Mouse (Mus musculus) hindbrain, embryonic 10.5 days (tissue): ENCODE results near the gene Rufy4. TPM values are rescaled to one million over a fixed set of nuclear protein-coding genes. Genes with fewer than 3 reads are reported as not detected.
A peak's percentile ranks its signal among the peaks of the same experiment; 100 is the strongest.

Experiments used
- DNase-seq: peaks from one replicate; pipeline ENCODE4 v3.0.0-alpha.2; 2017; ENCODE audit warnings: low spot score
- H3K27ac ChIP-seq: fragments of 300-500 bp; sonication (generic); 2 replicates; pipeline ENCODE4 v1.5.1; 2016; ENCODE audit warnings: mild to moderate bottlenecking, moderate library complexity
- H3K27me3 ChIP-seq: fragments of 300-500 bp; sonication (generic); 2 replicates; pipeline ENCODE4 v1.6.1; 2016; ENCODE audit warnings: mild to moderate bottlenecking; ENCODE audit not compliant: poor library complexity, insufficient read depth, severe bottlenecking
- H3K36me3 ChIP-seq: fragments of 300-500 bp; sonication (generic); 2 replicates; pipeline ENCODE4 v1.6.1; 2016; ENCODE audit warnings: mild to moderate bottlenecking, moderate library complexity
- H3K4me1 ChIP-seq: fragments of 300-500 bp; sonication (generic); replicated peaks from 2 replicates; pipeline ENCODE4 v1.6.1; 2016; ENCODE audit warnings: mild to moderate bottlenecking
- H3K4me3 ChIP-seq: fragments of 300-500 bp; sonication (generic); 2 replicates; pipeline ENCODE4 v1.5.1; 2016; ENCODE audit warnings: mild to moderate bottlenecking, moderate library complexity
- H3K9me3 ChIP-seq: fragments of 300-500 bp; sonication (generic); 2 replicates; pipeline ENCODE4 v1.6.1; 2016; ENCODE audit warnings: mild to moderate bottlenecking, moderate library complexity
- WGBS: fragments of 180-500 bp; shearing (Covaris S2); methylation state at CpG from one replicate; pipeline ENCODE4 v1.1.7; 2016; 5-methylcytosine and 5-hydroxymethylcytosine counted together
- polyA plus RNA-seq: library from polyadenylated mRNA; unstranded; fragments of >200 nt; fragmentation: Nextera tagmentation; extraction: Ambion mirVana; gene quantifications from 2 replicates; pipeline ENCODE4 v1.2.1, GENCODE M21; 2016

The Rufy4 gene
- 0.31 and 0.37 TPM in 2 replicates for polyA plus RNA-seq

DNA sequence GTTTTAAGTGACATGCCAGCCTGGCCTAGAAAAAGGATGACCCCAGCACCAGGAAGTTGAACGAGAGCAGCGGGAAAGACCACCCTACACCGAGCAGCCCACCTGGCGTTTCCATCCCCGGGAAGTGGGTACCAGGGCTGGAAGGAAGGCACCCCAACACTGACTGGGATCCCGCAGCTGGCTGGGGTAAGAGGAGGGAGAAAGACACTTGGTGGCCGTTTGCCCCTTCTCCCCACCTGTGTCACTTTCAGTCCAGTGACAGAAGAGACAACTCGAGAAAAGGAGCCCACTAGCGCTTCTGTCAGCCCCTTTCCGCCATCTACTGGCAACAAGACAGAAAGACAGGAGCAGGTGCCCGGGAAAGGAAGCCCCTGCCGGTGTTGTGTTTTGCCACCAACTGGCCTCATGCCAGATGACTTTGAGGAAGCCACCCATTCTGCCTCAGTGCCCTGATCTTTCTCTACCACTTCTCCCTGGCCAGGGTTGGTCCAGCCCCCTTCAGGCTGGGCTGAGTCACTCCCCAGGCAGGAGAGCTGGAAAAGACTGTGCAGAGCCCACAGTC lies at the start of gene Rufy4:
Gene Rufy4 (plus strand): TSS at position 551 of the 562 bp plus-strand sequence.
- DNase-seq = peak; percentile 80
- peak within 1 kb of the TSS; percentile 87 for H3K27ac ChIP-seq
- no peaks in the 10 kb centered on the region for H3K9me3 ChIP-seq
- peak within 1 kb of the TSS; percentile 68 for H3K4me3 ChIP-seq
- peaks cover 52% of the 10 kb centered on the region for H3K4me1 ChIP-seq
- H3K27me3 ChIP-seq = peaks cover 70% of the 10 kb centered on the region
- no peaks in the 10 kb centered on the region for H3K36me3 ChIP-seq
- under 1% methylated on average over 12 of the region's 12 CpGs for WGBS

DNA sequence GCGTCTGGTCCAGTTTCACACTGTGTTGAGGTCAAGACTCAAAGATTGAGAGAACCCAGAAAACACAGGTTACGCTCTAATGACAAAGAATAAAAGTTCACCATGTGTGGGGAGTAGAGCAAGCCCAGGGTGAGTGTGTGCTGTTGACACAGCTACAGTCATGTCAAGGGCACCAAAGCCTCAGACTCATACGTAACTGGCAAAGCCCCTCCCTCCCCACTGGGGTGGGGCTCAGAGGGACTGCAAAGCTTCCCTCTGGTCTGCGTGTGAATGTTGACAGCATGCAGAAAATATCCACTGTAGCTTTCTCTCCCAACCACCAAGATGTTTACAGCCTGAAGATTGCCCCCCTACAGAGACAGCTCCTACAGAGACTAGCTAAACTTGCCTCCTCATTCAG lies 49.1 kb upstream of the Rufy4 start:
- Histone ChIP-seq H3K36me3 (peaks cover 33% of the 10 kb centered on the region), H3K9me3 (no peaks in the 10 kb centered on the region), H3K27me3 (0 out of 2 replicates have a peak, but pooled peaks cover under 1% of the 10 kb centered on the region), H3K4me1 (peaks cover 3% of the 10 kb centered on the region; the same call in 1 of the 2 replicates), H3K4me3 (no peak overlapping the region), H3K27ac (no peak overlapping the region)
- 86% methylated on average over 4 of the region's 4 CpGs for WGBS
- DNase-seq = no peak

DNA sequence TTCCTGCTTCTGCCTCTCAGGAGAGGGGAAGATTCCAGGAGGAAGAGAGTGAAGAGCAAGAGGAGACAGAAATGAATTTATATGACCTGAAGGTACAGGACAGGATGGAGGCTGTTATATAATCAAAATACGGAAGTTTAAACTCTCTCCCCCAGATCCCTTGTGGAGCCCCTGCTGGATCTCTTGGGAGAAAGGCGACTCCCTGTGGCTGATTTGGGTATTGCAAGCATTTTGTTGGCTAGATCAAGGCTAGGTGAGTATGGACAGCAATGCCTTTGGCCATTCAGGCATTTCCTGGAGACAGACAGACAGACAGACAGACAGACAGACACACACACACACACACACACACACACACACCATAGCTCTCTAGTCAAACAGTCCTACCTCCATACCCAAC lies 48.0 kb upstream of the Rufy4 start:
- peak; percentile 72 for DNase-seq
- Histone ChIP-seq H3K4me3 (no peak overlapping the region), H3K9me3 (no peaks in the 10 kb centered on the region), H3K36me3 (peaks cover 30% of the 10 kb centered on the region), H3K27me3 (peaks cover 3% of the 10 kb centered on the region; the same call in 1 of the 2 replicates), H3K27ac (no peak overlapping the region), H3K4me1 (peaks cover 14% of the 10 kb centered on the region)
- 17% methylated on average over 2 of the region's 2 CpGs for WGBS

DNA sequence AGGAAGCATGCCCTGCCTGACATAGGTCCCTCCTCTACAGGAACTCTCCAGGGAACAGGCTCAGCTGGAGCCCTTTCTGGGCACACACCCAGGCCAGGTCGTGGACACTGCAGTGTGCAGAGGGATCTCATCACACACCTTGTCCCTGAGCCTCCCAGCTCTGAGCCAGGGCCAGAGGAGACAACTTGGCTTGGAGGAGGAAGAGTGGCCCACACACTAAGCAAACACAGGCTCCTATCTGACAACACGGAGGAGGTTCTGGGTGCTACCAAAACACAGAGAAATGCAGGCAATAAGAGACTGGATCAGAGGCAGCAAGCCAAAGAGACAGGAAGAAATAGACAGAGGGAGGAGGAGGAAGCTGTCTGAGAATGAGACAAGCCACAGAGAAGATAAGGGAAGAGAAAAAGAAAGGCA lies 43.8 kb upstream of the Rufy4 start:
- H3K9me3 ChIP-seq = no peaks in the 10 kb centered on the region
- peaks cover 9% of the 10 kb centered on the region; the same call in 1 of the 2 replicates for H3K27me3 ChIP-seq
- DNase-seq = no peak
- peaks cover 50% of the 10 kb centered on the region for H3K4me1 ChIP-seq
- H3K36me3 ChIP-seq = 0 out of 2 replicates have a peak, but pooled peaks cover 7% of the 10 kb centered on the region
- H3K27ac ChIP-seq = peak overlapping the region; percentile 72
- 57% methylated on average over 2 of the region's 2 CpGs for WGBS
- H3K4me3 ChIP-seq = no peak overlapping the region

DNA sequence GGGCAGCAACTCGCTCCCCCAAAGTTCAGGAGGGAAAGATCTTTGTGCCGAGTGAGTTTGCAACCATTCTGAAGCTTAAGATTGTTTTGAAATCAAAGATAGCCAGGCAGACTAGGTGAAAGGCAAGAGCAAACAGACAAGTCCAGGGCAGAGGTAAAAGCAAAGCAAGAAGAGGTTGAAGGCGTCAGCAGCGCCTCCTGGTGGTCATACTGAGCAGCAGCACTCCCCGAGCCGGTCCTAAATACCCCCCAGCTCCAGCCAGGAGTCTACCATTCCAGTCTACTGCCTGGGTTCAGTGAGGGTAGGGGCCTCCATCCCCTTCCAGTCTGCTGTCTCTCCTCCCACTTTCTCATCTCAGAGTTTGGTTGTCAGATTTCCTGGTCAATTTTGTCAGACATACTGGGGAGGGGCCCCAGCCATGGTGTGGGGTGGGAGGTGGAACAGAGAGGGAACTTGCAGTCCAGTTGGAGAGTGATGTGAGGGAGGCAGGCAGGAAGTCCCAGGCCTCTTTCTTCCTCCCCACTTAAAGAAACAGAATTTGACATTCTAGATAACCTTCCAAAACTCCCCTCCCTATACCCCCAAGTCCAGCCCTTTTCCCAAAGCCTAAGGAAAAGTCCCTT lies 42.4 kb upstream of the Rufy4 start:
- H3K27me3 ChIP-seq = peaks cover 9% of the 10 kb centered on the region; the same call in 1 of the 2 replicates
- peak; percentile 65 for DNase-seq
- WGBS = 16% methylated on average over 6 of the region's 6 CpGs
- no peaks in the 10 kb centered on the region for H3K9me3 ChIP-seq
- no peak overlapping the region for H3K4me3 ChIP-seq
- H3K27ac ChIP-seq = no peak overlapping the region
- peaks cover 50% of the 10 kb centered on the region for H3K4me1 ChIP-seq
- H3K36me3 ChIP-seq = 0 out of 2 replicates have a peak, but pooled peaks cover 4% of the 10 kb centered on the region

DNA sequence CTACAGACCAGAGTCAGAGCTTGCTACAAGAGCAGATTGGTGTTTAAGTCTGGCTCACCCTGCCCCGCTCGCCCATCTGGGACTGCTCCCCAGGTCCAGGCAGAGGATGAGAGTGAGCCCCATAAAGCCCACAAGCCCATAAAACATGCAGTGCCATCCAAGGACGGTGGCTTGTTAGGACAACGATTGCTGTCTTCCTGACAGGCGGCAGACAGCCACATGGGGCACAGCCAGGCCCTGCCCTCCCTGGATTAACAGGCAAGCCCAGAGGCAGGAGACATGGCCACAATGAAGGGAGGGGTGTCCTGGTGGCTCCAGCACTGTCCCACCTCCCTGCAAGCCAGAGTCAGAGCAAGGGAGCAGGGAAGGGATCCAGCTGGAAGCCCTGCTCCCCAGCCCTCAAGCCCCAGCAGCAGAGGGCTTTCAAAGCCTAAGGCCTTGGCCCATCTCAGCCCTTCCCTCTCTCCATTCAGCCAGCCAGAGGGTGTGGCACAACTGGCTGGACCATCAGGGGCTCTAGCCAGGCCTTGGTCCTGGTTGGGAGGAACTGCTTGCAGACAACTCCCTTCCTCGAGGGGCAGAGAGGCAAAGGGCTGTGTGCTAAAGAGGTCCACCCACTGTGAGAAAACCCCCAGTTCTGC lies 41.2 kb upstream of the Rufy4 start:
- no peak for DNase-seq
- H3K9me3 ChIP-seq = no peaks in the 10 kb centered on the region
- H3K4me3 ChIP-seq = no peak overlapping the region
- peak overlapping the region; percentile 73 for H3K27ac ChIP-seq
- H3K27me3 ChIP-seq = peaks cover 9% of the 10 kb centered on the region; the same call in 1 of the 2 replicates
- 64% methylated on average over 6 of the region's 6 CpGs for WGBS
- no peaks in the 10 kb centered on the region for H3K36me3 ChIP-seq
- H3K4me1 ChIP-seq = peaks cover 62% of the 10 kb centered on the region

DNA sequence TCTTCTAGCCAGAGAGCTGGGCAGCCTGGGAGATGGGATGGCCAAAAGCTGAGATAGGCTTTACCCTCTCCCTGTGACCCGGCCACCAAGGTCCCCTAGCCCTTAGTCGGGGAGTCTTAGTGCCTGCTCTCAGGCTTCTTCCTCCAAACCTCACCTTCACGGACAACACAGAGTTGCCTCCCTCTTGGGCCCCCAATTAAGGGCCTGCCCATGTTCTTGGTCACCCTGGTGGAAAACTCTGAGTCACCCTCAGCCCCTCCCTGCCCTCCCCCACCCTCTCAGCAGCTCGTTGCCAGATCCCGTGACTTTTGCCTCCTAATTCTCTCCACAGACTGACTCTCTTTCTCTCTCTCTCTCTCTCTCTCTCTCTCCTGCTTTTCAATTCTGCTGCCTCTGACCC lies 40.6 kb upstream of the Rufy4 start:
- H3K4me3 ChIP-seq = no peak overlapping the region
- 51% methylated on average over 5 of the region's 5 CpGs for whole genome bisulfite sequencing
- H3K27me3 ChIP-seq = peaks cover 12% of the 10 kb centered on the region; the same call in 1 of the 2 replicates
- no peaks in the 10 kb centered on the region for H3K36me3 ChIP-seq
- no peaks in the 10 kb centered on the region for H3K9me3 ChIP-seq
- H3K27ac ChIP-seq = peak overlapping the region; percentile 73
- DNase-seq = no peak
- peaks cover 67% of the 10 kb centered on the region for H3K4me1 ChIP-seq

DNA sequence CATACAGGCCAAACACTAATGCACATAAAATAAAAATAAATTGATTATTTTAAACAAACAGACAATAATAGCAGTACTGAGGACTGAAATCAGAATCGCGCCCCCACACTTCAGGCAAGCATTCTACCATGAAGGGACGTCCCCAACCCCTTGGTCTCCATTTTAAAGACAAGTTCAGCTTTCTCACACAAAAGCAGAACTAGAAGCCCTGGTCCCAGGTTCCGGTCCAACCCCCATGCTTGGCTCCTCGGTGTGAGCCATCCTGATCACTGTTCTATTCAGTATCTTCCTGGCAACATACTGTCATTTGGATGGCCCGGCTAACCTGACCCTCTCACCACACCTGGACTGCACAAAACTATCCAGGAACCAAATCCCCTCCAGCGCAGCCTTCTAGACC lies 39.8 kb upstream of the Rufy4 start:
- DNase-seq = no peak
- 90% methylated on average over 7 of the region's 7 CpGs for WGBS
- Histone ChIP-seq H3K27me3 (peaks cover 18% of the 10 kb centered on the region; the same call in 1 of the 2 replicates), H3K4me1 (peaks cover 75% of the 10 kb centered on the region), H3K27ac (no peak overlapping the region), H3K9me3 (no peaks in the 10 kb centered on the region), H3K36me3 (no peaks in the 10 kb centered on the region), H3K4me3 (no peak overlapping the region)

DNA sequence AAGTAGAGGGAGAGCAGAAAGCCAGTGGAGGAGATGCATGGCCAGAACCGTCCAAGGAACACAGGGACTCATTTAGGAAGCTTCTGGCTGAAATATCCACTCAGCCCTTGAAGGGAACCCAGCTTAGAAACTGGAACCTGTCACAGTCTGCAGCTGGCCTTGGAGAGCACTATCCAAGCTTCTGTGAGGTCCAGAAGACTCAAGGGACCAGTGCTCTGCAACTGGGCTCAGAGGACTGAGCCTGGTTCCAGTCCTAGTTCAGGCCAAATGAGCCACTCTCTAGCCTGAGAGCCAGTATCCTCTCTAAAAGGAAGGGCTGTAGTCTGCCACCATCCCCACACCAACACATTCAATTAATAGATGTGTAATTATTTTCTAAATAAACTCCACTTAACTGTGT lies 36.8 kb upstream of the Rufy4 start:
- peaks cover 82% of the 10 kb centered on the region for H3K4me1 ChIP-seq
- no peaks in the 10 kb centered on the region for H3K36me3 ChIP-seq
- no peak overlapping the region for H3K27ac ChIP-seq
- H3K9me3 ChIP-seq = no peaks in the 10 kb centered on the region
- WGBS = 84% methylated on average over 1 of the region's 1 CpGs
- H3K4me3 ChIP-seq = peak overlapping the region; percentile 16; the same call in 1 of the 2 replicates
- no peak for DNase-seq
- H3K27me3 ChIP-seq = peaks cover 29% of the 10 kb centered on the region

DNA sequence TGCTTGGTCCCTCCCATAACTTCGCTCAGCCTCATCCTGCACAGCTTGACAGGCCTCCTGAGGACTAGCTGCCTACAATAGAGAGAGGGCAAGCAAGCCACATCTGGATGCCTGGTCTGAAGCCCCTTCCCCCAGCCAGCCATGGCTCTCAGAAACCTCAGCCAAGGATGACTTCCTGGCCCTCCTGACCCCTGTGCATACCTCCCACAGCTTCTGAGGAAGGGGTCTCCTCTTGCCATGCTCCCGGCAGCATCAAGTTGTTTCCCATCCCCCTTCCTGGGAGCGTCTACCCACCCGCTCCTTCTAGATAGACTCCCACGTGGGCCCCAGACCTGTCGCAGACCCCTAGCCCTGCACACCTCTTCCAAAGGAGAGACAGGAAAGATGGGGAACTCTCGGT lies 35.0 kb upstream of the Rufy4 start:
- H3K9me3 ChIP-seq = no peaks in the 10 kb centered on the region
- H3K4me3 ChIP-seq = peak overlapping the region; percentile 40
- peaks cover 76% of the 10 kb centered on the region for H3K4me1 ChIP-seq
- no peaks in the 10 kb centered on the region for H3K36me3 ChIP-seq
- DNase-seq = no peak
- H3K27me3 ChIP-seq = peaks cover 31% of the 10 kb centered on the region
- 37% methylated on average over 7 of the region's 7 CpGs for WGBS
- H3K27ac ChIP-seq = peak overlapping the region; percentile 78

DNA sequence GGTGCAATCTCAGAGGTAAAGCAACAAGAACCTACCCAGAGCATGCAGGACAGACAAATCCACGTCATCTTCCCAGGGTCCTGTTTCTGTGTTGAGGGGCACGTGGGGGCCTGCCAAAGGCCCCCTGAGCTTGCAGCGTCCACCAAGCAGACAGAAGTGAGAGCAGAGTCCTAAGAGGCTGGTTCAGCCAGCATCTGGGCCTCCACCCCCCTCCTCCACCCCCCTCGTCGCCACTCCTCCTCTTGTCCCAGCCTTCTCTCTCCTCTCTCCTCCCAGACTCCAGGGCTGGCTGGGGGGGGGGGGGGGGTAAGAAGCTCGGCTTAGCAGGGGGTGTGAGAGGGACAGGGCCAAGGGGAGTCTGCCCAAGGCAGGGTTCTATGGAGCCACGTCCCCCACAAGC lies 34.2 kb upstream of the Rufy4 start:
- peak overlapping the region; percentile 40 for H3K4me3 ChIP-seq
- WGBS = 20% methylated on average over 7 of the region's 7 CpGs
- H3K27ac ChIP-seq = peak overlapping the region; percentile 78
- peak; percentile 53 for DNase-seq
- no peaks in the 10 kb centered on the region for H3K36me3 ChIP-seq
- peaks cover 40% of the 10 kb centered on the region for H3K27me3 ChIP-seq
- H3K9me3 ChIP-seq = no peaks in the 10 kb centered on the region
- H3K4me1 ChIP-seq = peaks cover 77% of the 10 kb centered on the region

DNA sequence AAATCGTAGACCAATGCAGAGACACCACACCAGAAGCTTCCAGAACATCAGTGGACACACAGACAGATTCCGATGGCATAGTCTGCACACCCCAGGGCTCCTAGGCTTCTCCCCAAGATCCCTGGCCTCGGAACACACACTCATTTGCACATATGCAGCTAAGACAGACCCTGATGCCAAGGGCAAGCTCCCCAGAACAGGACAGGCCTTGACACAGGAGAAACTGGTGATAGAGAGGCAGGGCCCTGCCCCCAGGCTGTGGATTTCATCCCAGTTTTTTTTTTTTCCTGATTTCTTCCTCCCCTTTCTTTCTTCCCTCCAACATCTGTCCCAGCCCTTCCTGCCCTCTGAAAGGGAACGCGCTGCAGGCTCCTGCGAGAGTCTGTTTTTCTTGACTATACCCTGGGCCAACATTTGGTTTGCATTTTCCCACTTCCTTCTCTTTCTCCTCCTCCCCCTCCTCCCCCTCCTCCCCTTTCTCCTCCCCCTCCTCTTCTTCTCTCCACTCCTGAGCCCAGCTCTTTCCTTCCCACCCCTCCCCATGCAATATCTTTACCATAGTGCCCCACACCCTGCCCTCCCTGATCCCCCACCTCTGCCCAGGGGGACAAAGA lies 33.6 kb upstream of the Rufy4 start:
- Histone ChIP-seq H3K9me3 (no peaks in the 10 kb centered on the region), H3K27ac (peak overlapping the region; percentile 78), H3K36me3 (no peaks in the 10 kb centered on the region), H3K27me3 (peaks cover 45% of the 10 kb centered on the region), H3K4me1 (peaks cover 81% of the 10 kb centered on the region), H3K4me3 (peak overlapping the region; percentile 40)
- WGBS = 32% methylated on average over 6 of the region's 6 CpGs
- peak; percentile 50 for DNase-seq
